Mouse (Mus musculus): Measurements from ENCODE around the gene Tex52.

Gene Tex52

GRCm38 (mm10) chr6:128375192-128375591, at the start of gene Tex52, which contains the start of gene Gm44596:
Gene Tex52 (plus strand): TSS chr6:128375456.
Gene Gm44596 (plus strand): TSS chr6:128375503.
- ATAC-seq (ENCODE audit: low TSS enrichment) = peak; percentile 90

DNA sequence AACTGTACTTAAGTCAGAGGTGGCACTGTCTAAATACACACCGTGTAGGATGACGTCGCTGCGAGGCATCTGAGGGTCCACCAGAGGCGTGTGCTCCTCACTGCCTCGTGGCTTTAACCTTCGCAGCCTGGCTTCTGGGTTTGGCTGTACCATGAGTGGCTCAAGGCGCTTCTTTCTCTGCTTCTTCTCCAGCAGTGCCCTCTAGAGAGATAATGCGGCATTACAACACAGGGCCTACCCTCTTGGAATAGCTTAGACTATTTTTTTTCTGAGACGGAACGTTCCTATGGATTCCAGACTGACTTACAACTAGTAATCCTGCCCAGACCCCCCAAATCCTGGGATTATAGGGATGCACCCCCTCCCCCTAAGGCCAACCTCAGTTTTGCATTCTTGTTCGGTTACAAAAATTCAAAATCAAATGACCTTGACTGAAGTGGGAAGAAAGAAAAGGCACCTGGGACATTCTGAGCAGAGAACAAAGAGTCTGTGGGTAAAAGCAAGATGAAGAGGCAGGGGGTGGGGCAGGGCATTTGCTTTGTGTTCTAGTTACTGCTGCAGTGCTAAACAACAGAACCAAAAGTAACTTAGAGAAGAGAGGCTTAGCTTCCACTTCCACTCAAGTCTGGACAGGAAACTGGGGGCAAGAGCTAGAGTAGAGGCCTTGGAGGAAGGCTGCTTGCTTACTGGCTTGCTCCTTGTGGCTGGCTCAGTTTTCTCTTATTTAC, 40.7 kb upstream of the Tex52 start:
- peak; percentile 82 for ATAC-seq (ENCODE audit: low TSS enrichment)

- ATAC-seq (ENCODE audit: low TSS enrichment) = no peak
Observed at GRCm38 (mm10) chr6:128337467-128337866, 37.8 kb upstream of the Tex52 start.

DNA sequence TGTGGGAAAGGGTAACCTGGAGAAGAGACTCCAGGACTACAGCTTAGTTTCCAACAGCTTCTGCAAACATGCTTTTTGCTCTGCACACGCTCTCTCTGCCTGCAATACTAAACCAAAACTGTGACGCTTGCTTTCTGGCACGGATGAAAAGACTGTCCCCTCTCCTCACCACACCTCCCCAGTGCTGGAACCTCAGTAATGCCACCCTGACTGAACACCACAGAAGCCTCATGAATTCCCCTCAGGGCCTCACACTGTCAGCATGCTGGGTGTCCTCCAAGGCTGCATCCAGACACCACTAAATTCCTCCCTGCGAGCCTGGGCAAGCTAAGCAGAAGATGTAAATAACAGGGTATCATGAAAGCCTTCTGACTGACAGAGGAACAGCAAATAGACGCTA, 36.4 kb upstream of the Tex52 start:
- peak; percentile 51; the same call in 1 of the 2 replicates for ATAC-seq (ENCODE audit: low TSS enrichment)

- no peak for ATAC-seq (ENCODE audit: low TSS enrichment)
Observed at GRCm38 (mm10) chr6:128341956-128342723, 33.1 kb upstream of the Tex52 start.

DNA sequence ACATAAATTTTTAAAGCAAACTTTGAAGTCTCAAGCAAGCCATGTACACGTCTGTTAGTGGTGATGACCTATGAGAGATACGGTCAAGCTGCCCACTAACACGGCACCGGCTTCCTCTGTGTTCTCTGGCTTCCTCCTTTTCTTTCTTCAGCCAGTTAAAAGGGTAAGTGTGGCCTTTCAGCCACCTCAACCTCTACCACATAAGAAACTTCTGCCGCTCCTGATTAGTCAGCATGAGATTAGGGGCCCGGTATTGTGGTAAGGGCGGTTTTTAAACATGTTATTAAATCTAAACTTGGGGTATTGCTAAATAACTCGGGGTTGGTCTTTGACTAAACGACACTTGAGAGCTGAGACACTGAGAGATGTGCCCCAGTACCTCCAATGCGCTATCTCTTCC, 29.6 kb upstream of the Tex52 start:
- ATAC-seq (ENCODE audit: low TSS enrichment) = no peak

GRCm38 (mm10) chr6:128346782-128347181, 28.5 kb upstream of the Tex52 start:
- ATAC-seq (ENCODE audit: low TSS enrichment) = peak; percentile 68

GRCm38 (mm10) chr6:128349711-128350110, 25.5 kb upstream of the Tex52 start:
- peak; percentile 41; the same call in 1 of the 2 replicates for ATAC-seq (ENCODE audit: low TSS enrichment)

DNA sequence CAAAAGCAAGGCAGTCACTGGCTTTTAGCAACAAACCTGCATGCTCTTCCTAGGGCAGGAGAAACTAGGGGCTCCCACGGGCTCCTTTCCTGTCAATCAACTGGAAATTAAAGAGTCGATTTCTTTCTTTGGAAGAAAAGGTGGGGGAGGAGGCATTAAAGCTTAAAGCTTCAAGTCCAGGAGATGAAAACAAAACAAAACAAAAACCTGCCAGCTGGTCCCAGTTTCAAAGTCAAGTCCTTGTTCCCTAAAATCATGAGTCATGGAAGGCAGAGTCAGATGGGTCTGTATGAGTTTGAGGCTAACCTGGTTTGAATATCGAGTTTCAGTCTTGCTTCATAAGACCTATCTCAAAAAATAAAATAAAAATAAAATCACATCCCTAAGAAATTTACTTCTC, 21.1 kb upstream of the Tex52 start:
- no peak for ATAC-seq (ENCODE audit: low TSS enrichment)

- ATAC-seq (ENCODE audit: low TSS enrichment) = peak; percentile 33
Observed at GRCm38 (mm10) chr6:128355201-128355681, 20.0 kb upstream of the Tex52 start.

- peak; percentile 96 for ATAC-seq (ENCODE audit: low TSS enrichment)
Observed at GRCm38 (mm10) chr6:128355726-128356416, 19.4 kb upstream of the Tex52 start, which contains the start of gene Tulp3. Gene Tulp3 (minus strand): TSS chr6:128355851.

GRCm38 (mm10) chr6:128358999-128359398, 16.3 kb upstream of the Tex52 start:
- no peak for ATAC-seq (ENCODE audit: low TSS enrichment)

GRCm38 (mm10) chr6:128361901-128362300, 13.4 kb upstream of the Tex52 start:
- ATAC-seq (ENCODE audit: low TSS enrichment) = no peak

DNA sequence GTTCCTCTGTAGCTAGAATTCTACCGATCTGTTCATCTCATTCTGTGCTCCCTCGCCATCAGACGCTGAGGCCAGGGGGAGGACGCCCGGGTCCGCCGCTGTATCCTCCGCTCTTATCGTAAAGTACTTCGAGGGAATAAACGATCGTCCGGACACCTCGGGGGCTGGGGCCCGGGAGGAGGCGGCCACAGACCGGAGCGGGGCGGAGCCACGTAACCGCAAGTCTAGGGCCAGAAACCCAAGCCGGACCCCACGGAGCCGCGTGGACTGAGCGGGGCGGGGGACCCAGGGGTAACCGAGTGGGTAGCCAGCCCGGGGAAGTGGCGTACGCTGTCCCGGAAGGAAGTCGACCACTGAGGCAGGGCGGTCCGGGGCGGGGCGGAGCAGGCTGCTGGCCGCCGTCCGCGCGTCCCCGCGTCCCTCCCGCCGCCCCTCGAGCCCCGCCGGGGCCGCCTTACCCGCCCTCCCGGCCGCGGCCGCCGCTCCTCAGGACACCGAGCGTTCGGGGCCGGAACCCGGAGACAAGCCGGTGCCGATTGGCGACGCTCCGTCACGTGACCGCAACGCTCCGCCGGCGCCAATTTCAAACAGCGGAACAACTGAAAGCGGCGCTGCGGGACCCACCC, 12.8 kb upstream of the Tex52 start, which contains the start of the genes Rhno1 and Foxm1:
TSS of gene Rhno1 (minus strand) at position 531 of the 626 bp plus-strand sequence.
TSS of gene Foxm1 (plus strand) at position 587 of the 626 bp plus-strand sequence.
- peak; percentile 79 for ATAC-seq (ENCODE audit: low TSS enrichment)

DNA sequence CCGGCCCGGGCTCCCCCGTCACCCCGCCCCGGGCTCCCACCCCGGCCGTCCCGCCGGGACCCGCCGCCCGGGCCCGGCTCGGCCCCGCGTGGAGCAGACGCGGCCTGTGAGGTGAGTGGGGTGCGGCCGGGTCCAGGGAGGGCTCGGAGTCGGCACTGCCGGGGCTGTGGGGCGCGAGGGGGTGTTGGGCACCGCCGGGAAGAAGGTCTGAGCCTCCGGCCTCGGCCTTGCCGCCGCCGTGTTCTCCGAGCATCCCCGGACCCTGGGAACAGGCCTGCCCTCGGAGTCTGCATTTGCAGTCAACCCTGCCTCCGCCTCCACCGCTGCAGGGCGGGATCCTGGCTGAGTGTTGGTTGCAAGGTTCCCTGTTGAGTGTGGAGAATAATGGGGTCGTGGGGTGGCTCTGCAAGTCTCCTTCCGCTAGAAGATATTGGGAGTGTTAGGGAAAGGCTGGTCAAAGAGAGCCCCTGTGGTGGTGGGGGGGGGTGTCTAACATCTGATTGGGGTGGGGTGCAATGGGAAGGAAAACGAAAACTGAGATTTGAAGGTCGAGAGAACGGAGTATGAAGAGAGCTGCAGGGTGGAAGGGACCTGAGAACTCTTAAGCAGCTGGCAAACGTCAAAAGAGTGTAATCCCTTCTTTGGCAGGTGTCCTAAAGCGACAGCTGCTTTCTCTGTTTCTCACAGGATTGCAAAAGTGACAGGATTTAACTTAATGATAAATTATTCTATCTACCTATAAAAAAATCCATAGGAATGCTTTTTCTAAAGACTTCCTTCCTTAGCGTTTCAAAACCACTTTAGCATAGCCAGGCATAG, 12.0 kb upstream of the Tex52 start:
- no peak for ATAC-seq (ENCODE audit: low TSS enrichment)

GRCm38 (mm10) chr6:128364721-128365120, 10.5 kb upstream of the Tex52 start:
- ATAC-seq (ENCODE audit: low TSS enrichment) = no peak

DNA sequence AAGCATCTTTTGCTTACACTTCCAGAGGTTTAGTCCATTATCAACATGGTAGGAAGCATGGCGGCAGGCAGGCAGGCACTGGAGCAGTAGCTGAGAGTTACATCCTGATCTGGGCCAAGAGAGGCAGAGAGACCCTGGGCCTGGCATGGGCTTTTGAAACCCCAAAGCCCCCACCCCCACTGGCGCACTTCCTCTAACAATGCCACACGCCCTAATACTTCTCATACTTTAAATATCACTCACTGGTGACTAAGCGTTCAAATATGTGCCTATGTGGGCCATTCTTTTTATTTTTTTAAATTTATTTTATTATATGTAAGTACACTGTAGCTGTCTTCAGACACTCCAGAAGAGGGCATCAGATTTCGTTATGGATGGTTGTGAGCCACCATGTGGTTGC, 8.8 kb upstream of the Tex52 start:
- no peak for ATAC-seq (ENCODE audit: low TSS enrichment)

GRCm38 (mm10) chr6:128370040-128370439, 5.2 kb upstream of the Tex52 start:
- no peak for ATAC-seq (ENCODE audit: low TSS enrichment)

DNA sequence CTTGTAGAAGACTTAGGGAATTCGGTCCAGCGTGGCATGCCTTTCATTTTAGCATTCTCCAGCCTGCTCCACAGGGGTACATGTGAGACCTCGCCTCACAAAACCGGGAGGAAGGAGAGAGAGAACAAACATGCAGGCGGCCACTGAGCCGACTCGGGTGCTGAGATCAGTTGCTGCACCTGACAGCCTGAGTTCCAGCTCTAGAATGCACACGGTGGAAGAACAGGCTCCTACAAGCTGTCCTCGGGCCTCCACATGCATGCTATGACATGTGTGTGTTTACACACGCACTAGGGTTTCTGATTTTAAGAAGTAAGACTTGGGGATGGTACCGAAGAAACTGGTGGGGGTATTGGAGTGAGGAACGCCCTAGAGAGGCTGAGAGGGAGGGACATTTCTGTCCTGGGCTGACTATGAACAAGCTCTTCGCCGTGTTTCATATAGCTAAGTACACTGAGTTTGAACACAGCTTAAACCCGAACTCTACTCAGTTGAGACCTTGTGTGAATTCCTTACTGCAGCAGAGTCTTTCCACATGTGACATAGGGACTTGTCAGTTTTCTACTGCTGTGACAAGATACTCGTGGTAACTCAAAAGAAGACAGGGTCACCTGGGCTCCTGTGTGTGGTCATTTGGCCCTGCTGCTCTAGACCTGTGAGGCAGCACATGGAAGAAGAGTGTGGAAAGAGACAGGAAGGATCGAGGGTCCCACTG, 1.3 kb downstream of the Tex52 start:
- no peak for ATAC-seq (ENCODE audit: low TSS enrichment)

- ATAC-seq (ENCODE audit: low TSS enrichment) = no peak
Observed at GRCm38 (mm10) chr6:128379636-128380035, 4.4 kb downstream of the Tex52 start.

All from frontal cortex, adult (tissue).